Comparison of ENCODE assay signal across 26 mouse cellular contexts in the genomic region with DNA sequence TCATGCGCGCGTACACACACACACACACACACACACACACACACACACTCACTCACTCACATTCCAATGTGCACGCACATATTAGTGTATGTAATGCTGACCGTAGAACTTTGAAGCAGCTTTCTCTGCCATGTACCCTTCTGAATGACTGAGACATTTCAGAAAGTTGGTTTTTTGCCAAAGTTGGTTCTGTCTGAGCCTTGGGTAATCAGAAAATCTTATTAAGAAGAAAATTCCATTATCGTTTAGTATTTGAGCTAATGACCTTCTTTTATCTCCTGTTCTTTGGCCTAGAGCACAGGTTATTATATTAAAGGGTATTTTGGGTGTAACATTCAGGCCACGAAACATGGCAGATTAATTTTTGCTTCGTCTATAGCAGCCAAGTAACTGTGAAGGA.
A peak's percentile ranks its signal among the peaks of the same experiment; 100 is the strongest.
DNase-seq lines count a peak whose midpoint lies in the region; ATAC-seq and TF ChIP-seq lines count a peak whose summit lies in the region.
"Had no signal": no experiment of that assay in that cellular context is flagged by ENCODE, and none has a peak within 500 bp of the region (broad histone marks: within the 10 kb centered on the region; RNA-seq: fewer than 3 reads in every experiment).

No protein-coding gene starts in this region.

- H3K27ac ChIP-seq in layer of hippocampus, adult 2 months, result peak overlapping the region; percentile 61
- H3K27ac ChIP-seq in midbrain, embryonic 11.5 days (ENCODE audit: low read depth, low read length), result no peak overlapping the region
- H3K27ac ChIP-seq in midbrain, embryonic 16.5 days (ENCODE audit: low read length), result no peak overlapping the region
- peak overlapping the region; percentile 26; the same call in 1 of the 2 replicates for H3K27ac ChIP-seq in embryonic fibroblast, embryonic 13.5 days (ENCODE audit: insufficient read depth, low read length)
- no peak overlapping the region for H3K27ac ChIP-seq in kidney, embryonic 14.5 days (ENCODE audit: low read depth, low read length)
- H3K27ac ChIP-seq: forebrain, embryonic 15.5 days; heart, adult 2 months; heart, embryonic 10.5 days; heart, embryonic 13.5 days; hindbrain, embryonic 14.5 days; hindbrain, postnatal 0 days had no signal

- H3K4me1 ChIP-seq in midbrain, embryonic 11.5 days (ENCODE audit: control insufficient read depth, insufficient read depth, low read length), result no peaks in the 10 kb centered on the region
- no peaks in the 10 kb centered on the region for H3K4me1 ChIP-seq in midbrain, embryonic 16.5 days (ENCODE audit: control insufficient read depth, insufficient read depth, low read length)
- no peaks in the 10 kb centered on the region; the same call in 1 of the 2 replicates for H3K4me1 ChIP-seq in embryonic fibroblast, embryonic 13.5 days (ENCODE audit: control insufficient read depth, insufficient read depth, low read length)
- no peaks in the 10 kb centered on the region for H3K4me1 ChIP-seq in kidney, embryonic 14.5 days (ENCODE audit: control insufficient read depth, insufficient read depth, low read length)
- H3K4me1 ChIP-seq: heart, embryonic 13.5 days had no signal

- H3K4me3 ChIP-seq in layer of hippocampus, adult 2 months, result no peak overlapping the region
- no peak overlapping the region for H3K4me3 ChIP-seq in midbrain, embryonic 11.5 days (ENCODE audit: low read depth, low read length)
- H3K4me3 ChIP-seq in midbrain, embryonic 16.5 days (ENCODE audit: low read depth, low read length), result no peak overlapping the region
- H3K4me3 ChIP-seq in embryonic fibroblast, embryonic 13.5 days (ENCODE audit: insufficient read depth, low read length), result no peak overlapping the region
- H3K4me3 ChIP-seq in kidney, embryonic 14.5 days (ENCODE audit: low read length), result no peak overlapping the region
- H3K4me3 ChIP-seq: forebrain, embryonic 15.5 days; heart, adult 2 months; heart, embryonic 10.5 days; heart, embryonic 13.5 days had no signal

- TF ChIP-seq POLR2A in embryonic fibroblast, embryonic 13.5 days (IDR thresholded peaks at IDR 0.05; ENCODE audit: low read depth, low read length), result no peak

- no peak overlapping the region for H3K4me2 ChIP-seq in midbrain, embryonic 11.5 days
- no peak overlapping the region for H3K4me2 ChIP-seq in midbrain, embryonic 16.5 days (ENCODE audit: low read length)
- no peak overlapping the region for H3K4me2 ChIP-seq in kidney, embryonic 14.5 days (replicated peaks; ENCODE audit: low read depth, low read length)
- H3K4me2 ChIP-seq: forebrain, embryonic 15.5 days; heart, embryonic 13.5 days; hindbrain, embryonic 14.5 days had no signal

- H3K27me3 ChIP-seq in midbrain, embryonic 11.5 days (ENCODE audit: control insufficient read depth, insufficient read depth, low read length), result no peaks in the 10 kb centered on the region
- H3K27me3 ChIP-seq in midbrain, embryonic 16.5 days (ENCODE audit: control insufficient read depth, insufficient read depth, low read depth, low read length), result no peaks in the 10 kb centered on the region
- H3K27me3 ChIP-seq in kidney, embryonic 14.5 days (ENCODE audit: control insufficient read depth, insufficient read depth, low read length), result no peaks in the 10 kb centered on the region
- H3K27me3 ChIP-seq: forebrain, embryonic 15.5 days; heart, embryonic 13.5 days; Patski had no signal

- ATAC-seq in midbrain, embryonic 11.5 days (ENCODE audit: low FRiP score), result no peak
- no peak for ATAC-seq in midbrain, embryonic 16.5 days
- ATAC-seq in kidney, embryonic 14.5 days (ENCODE audit: low FRiP score, low TSS enrichment), result no peak
- ATAC-seq: CD4-positive, CD25-positive, alpha-beta regulatory T cell, adult 4 months; forebrain, embryonic 15.5 days; hindbrain, postnatal 0 days; Patski had no signal

- TF ChIP-seq CTCF in layer of hippocampus, adult 2 months (conservative IDR thresholded peaks at IDR 0.05), result no peak
- TF ChIP-seq CTCF in embryonic fibroblast, embryonic 13.5 days (IDR thresholded peaks at IDR 0.05; ENCODE audit: borderline replicate concordance, insufficient read depth, low read length), result no peak

- no peaks in the 10 kb centered on the region for H3K36me3 ChIP-seq in midbrain, embryonic 11.5 days (ENCODE audit: control insufficient read depth, insufficient read depth, low read length)
- no peaks in the 10 kb centered on the region for H3K36me3 ChIP-seq in midbrain, embryonic 16.5 days (ENCODE audit: control insufficient read depth, insufficient read depth, low read length)
- no peaks in the 10 kb centered on the region for H3K36me3 ChIP-seq in kidney, embryonic 14.5 days (ENCODE audit: control insufficient read depth, insufficient read depth, low read length)
- H3K36me3 ChIP-seq: forebrain, embryonic 15.5 days; heart, embryonic 10.5 days; heart, embryonic 13.5 days had no signal

- DNase-seq in layer of hippocampus, adult 2 months (ENCODE audit: low spot score in 2 of 2), result no peak
- DNase-seq in layer of hippocampus, adult 18-20 months (ENCODE audit: low spot score in 2 of 2), result no peak
- DNase-seq in midbrain, embryonic 11.5 days (ENCODE audit: low spot score, missing footprints), result peak; percentile 26
- DNase-seq in adipocyte (ENCODE audit: low spot score), result peak; percentile 6
- no peak for DNase-seq in right cerebral cortex, postnatal 25 days
- DNase-seq: adrenal gland, adult 2 months; adrenal gland, postnatal 14 days; cerebellum, adult 11-12 months; cerebellum, adult 8-10 months; cerebellum, postnatal 10 days; cerebellum, postnatal 36 days; gastrocnemius, postnatal 10 days; gastrocnemius, postnatal 36 days; heart, adult 2 months; heart, postnatal 14 days; heart, postnatal 4 days had no signal

- H3K9me3 ChIP-seq in midbrain, embryonic 11.5 days (ENCODE audit: control insufficient read depth, low read length), result no peaks in the 10 kb centered on the region
- no peaks in the 10 kb centered on the region for H3K9me3 ChIP-seq in midbrain, embryonic 16.5 days (replicated peaks; ENCODE audit: control insufficient read depth, low read length, poor library complexity, severe bottlenecking)
- no peaks in the 10 kb centered on the region for H3K9me3 ChIP-seq in kidney, embryonic 14.5 days (ENCODE audit: control insufficient read depth, low read length)
- H3K9me3 ChIP-seq: forebrain, embryonic 15.5 days; heart, embryonic 10.5 days; heart, embryonic 13.5 days had no signal

- no peak overlapping the region for H3K9ac ChIP-seq in midbrain, embryonic 11.5 days (ENCODE audit: low read length)
- H3K9ac ChIP-seq in midbrain, embryonic 16.5 days (ENCODE audit: low read depth, low read length), result no peak overlapping the region
- H3K9ac ChIP-seq in kidney, embryonic 14.5 days (ENCODE audit: low read depth, low read length), result no peak overlapping the region
- H3K9ac ChIP-seq: forebrain, embryonic 15.5 days; heart, embryonic 13.5 days; hindbrain, embryonic 14.5 days had no signal

- 89% methylated on average over 8 of the region's 8 CpGs for WGBS in midbrain, embryonic 11.5 days
- 84% methylated on average over 8 of the region's 8 CpGs for WGBS in midbrain, embryonic 16.5 days
- 91% methylated on average over 8 of the region's 8 CpGs for WGBS in kidney, embryonic 14.5 days

Comparison
In these comparisons a context has a peak if more than half of its experiments do, and no peak if none do; other contexts are left out.
1. DNase-seq: peak in midbrain, embryonic 11.5 days (single experiment) and adipocyte (single experiment); none in layer of hippocampus, adult 2 months (0 of 2), layer of hippocampus, adult 18-20 months (0 of 2) and right cerebral cortex, postnatal 25 days (single experiment).
2. H3K27ac ChIP-seq: peak in layer of hippocampus, adult 2 months (single experiment) and embryonic fibroblast, embryonic 13.5 days (single experiment); none in midbrain, embryonic 11.5 days (single experiment), midbrain, embryonic 16.5 days (single experiment) and kidney, embryonic 14.5 days (single experiment).